Mouse (Mus musculus): ENCODE data around the gene Rest.

Gene Rest

GRCm38 (mm10) chr5:77265671-77266065 lies 377 bp downstream of the Rest start:
- peak; percentile 31 for DNase-seq (ENCODE audit: low read depth, low spot score)

- DNase-seq (ENCODE audit: low read depth, low spot score), result peak; percentile 46
Measured at GRCm38 (mm10) chr5:77266066-77266885, 985 bp downstream of the Rest start.

DNA sequence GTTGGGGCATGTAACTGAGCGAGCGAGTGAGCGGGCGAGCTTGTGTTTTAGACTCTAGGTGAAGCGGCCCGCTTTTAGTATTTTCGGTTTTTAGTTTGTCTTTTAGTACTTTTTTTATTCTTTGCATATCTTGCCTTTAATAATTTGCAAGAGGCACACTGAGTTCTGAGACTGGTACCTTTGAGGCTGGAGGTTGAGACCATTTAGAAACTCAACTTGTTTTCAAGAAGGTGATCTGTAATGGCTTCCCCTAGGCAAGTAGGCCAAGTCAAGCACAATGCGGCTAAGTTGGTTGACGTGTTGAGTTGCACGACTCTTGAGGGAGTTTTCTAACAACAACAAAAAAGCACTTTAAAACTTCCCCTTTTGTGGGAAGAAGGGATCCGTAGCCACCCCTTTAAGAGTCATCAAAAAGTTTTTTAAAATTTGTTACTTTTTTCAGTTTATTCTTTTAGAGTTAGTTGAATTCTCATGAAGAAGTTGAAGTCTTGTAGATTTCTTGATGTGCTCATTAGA lies 1.7 kb downstream of the Rest start:
- DNase-seq (ENCODE audit: low read depth, low spot score), result no peak

GRCm38 (mm10) chr5:77267441-77267840 lies 2.1 kb downstream of the Rest start:
- no peak for DNase-seq (ENCODE audit: low read depth, low spot score)

DNA sequence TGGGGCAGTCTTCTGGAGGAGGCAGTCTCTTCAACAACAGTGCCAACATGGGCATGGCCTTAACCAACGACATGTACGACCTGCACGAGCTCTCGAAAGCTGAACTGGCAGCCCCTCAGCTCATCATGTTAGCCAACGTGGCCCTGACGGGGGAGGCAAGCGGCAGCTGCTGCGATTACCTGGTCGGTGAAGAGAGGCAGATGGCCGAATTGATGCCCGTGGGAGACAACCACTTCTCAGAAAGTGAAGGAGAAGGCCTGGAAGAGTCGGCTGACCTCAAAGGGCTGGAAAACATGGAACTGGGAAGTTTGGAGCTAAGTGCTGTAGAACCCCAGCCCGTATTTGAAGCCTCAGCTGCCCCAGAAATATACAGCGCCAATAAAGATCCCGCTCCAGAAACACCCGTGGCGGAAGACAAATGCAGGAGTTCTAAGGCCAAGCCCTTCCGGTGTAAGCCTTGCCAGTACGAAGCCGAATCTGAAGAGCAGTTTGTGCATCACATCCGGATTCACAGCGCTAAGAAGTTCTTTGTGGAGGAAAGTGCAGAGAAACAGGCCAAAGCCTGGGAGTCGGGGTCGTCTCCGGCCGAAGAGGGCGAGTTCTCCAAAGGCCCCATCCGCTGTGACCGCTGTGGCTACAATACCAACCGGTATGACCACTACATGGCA lies 2.8 kb downstream of the Rest start:
- DNase-seq (ENCODE audit: low read depth, low spot score), result no peak

GRCm38 (mm10) chr5:77269399-77269798 lies 4.1 kb downstream of the Rest start:
- no peak for DNase-seq (ENCODE audit: low read depth, low spot score)

- no peak for DNase-seq (ENCODE audit: low read depth, low spot score)
Measured at GRCm38 (mm10) chr5:77273151-77273550, 7.9 kb downstream of the Rest start.

- DNase-seq (ENCODE audit: low read depth, low spot score), result no peak
Measured at GRCm38 (mm10) chr5:77275950-77276349, 10.7 kb downstream of the Rest start.

DNA sequence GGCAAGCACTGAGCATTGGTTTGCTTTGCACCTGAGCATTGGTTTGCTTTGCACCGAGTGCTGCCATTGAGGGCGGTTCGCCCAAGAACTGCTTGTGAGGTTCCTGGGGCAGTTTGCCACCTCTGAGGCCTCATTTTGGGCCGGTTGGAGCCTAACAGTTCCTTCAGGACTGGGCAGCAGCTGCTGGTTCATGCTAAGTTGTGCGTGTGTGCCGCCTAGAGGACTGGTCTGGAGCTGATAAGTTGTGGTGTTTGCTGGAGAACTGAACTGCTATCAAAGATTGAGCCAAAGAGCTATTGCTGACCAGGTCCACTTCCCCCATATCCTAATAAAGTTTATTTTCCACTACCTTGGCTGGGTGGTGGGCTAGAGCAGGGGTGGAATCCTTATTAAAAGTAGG lies 11.9 kb downstream of the Rest start:
- DNase-seq (ENCODE audit: low read depth, low spot score), result no peak

DNA sequence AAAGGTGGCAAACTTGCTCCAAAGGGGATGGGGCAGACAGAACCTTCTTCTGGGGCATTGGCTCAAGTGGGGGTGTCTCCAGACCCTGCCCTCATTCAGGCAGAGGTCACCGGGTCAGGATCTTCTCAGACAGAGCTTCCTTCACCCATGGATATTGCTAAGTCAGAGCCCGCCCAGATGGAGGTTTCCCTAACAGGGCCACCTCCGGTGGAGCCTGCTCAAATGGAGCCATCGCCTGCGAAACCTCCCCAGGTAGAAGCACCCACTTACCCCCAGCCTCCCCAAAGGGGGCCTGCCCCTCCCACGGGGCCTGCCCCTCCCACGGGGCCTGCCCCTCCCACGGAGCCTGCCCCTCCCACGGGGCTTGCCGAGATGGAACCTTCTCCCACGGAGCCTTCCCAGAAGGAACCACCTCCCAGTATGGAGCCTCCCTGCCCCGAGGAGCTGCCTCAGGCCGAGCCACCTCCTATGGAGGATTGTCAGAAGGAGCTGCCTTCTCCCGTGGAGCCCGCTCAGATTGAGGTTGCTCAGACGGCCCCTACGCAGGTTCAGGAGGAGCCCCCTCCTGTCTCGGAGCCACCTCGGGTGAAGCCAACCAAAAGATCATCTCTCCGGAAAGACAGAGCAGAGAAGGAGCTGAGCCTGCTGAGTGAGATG lies 16.4 kb downstream of the Rest start:
- DNase-seq (ENCODE audit: low read depth, low spot score), result no peak

DNA sequence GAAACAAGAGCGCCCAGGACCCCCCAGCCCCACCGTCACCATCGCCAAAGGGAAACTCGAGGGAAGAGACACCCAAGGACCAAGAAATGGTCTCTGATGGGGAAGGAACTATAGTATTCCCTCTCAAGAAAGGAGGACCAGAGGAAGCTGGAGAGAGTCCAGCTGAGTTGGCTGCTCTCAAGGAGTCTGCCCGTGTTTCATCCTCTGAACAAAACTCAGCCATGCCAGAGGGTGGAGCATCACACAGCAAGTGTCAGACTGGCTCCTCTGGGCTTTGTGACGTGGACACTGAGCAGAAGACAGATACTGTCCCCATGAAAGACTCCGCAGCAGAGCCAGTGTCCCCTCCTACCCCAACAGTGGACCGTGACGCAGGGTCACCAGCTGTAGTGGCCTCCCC lies 17.0 kb downstream of the Rest start:
- DNase-seq (ENCODE audit: low read depth, low spot score), result peak; percentile 72

DNA sequence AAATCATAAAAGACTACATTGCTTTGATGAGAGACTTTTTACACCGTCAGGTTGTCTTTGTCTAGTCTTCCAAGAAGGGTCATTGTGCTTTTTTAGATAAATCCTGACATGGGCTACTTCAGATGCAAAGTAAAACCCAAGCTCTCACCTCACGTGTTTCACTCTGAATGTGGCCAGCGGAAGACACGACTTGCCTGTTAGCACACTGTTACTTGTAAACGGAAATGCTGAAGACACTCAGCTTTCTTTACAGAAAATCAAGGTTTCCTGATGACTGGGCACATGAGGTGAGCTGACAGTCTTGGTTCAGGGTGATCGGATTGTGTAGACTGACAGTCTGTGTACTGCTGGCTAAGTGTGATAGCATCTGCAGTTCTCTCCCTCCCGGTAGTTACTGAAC lies 20.4 kb downstream of the Rest start:
- DNase-seq (ENCODE audit: low read depth, low spot score), result no peak

- DNase-seq (ENCODE audit: low read depth, low spot score), result no peak
Measured at GRCm38 (mm10) chr5:77286904-77287303, 21.6 kb downstream of the Rest start.

GRCm38 (mm10) chr5:77287901-77288300 lies 22.6 kb downstream of the Rest start:
- DNase-seq (ENCODE audit: low read depth, low spot score), result no peak

- no peak for DNase-seq (ENCODE audit: low read depth, low spot score)
Measured at GRCm38 (mm10) chr5:77289686-77290085, 24.4 kb downstream of the Rest start.

DNA sequence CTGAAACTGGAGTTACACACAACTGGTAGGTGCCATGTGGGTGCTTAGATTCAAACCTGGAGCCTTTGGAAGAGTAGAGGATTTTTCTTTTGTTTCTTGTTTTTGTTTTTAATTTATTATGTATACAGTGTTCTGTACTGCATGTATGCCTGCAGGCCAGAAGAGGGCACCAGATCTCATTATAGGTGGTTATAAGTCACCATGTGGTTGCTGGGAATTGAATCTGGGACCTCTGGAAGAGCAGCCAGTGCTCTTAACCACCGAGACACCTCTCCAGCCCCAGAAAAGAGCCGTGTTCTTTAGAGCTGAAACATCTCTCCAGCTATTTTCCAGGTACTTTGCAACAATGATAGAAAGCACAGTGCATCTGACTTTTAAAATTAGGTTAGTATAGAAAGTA lies 25.3 kb downstream of the Rest start:
- no peak for DNase-seq (ENCODE audit: low read depth, low spot score)

GRCm38 (mm10) chr5:77292803-77293522 lies 27.7 kb downstream of the Rest start:
- no peak for DNase-seq (ENCODE audit: low read depth, low spot score)

DNA sequence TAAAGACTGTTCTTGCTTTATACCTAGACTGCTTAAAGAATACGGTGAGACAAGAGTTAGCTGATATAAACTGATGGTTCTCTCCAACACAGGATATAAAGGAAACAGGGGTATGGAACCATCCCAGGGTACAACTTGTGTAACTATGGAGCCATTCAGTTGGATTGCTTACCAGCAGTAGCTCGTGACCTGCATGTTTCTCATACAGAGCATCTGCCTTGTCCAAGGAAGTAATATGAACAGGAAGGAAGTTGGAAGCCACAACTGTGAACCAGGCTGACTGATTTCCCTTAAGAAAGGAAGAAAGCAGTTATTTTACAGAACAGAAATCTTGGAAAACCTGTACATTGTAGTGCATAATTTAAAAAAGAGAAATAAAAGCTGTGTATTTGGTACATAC lies 34.2 kb downstream of the Rest start:
- no peak for DNase-seq (ENCODE audit: low read depth, low spot score)

GRCm38 (mm10) chr5:77301296-77301903 lies 36.1 kb downstream of the Rest start:
- DNase-seq (ENCODE audit: low read depth, low spot score), result peak; percentile 60

DNA sequence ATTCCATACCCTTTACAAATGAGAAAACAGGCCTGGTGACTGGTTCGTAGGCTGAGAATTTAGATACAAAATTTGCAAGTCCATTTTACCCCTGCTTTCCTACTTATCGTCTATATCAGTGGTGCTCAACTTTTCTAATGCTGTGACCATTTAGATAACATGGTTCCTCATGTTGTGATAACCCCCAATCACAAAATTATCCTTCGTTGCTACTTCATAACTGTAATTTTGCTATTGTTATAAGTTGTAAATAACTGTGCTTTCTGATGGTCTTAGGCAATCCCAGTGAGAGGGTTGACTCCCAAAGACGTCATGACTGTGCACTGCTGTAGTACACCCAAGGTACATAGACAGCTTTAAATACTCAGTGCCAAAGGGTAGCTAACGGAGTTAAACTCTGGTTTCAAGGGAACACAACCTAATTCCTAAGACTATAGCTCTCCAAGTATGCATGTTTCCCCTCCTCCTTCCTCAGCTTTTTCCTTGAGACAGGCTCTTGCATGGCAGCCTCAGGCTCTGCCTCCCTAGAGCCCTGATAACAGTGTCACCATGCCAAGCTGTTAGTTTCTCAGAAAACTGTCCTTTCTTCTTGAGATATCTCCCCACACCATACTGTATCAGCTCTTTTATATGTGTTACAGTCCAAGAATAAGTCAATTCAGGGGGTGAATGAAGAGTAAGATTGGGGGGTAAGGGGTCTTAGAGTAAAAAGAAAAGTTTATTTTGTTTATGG lies 42.7 kb downstream of the Rest start:
- DNase-seq (ENCODE audit: low read depth, low spot score), result no peak
